Mouse (Mus musculus) left cerebral cortex, adult 9 months (tissue): Measurements from ENCODE around the gene Prss34.

ENCODE experiments used
- DNase-seq, 2 experiments: peaks; one replicate each; pipeline ENCODE4 v3.0.0; 2022; ENCODE audit warnings: low spot score in 2 of 2

The Prss34 gene

GRCm38 (mm10) chr17:25318354-25318753, 20.2 kb downstream of the Prss34 start, which contains the start of gene Prss29:
Prss29 (plus strand) TSS chr17:25318654.
- DNase-seq: no peak

- no peak for DNase-seq
These were observed 22.6 kb downstream of the Prss34 start for GRCm38 (mm10) chr17:25320819-25321218.

- DNase-seq: no peak
These were observed 24.7 kb downstream of the Prss34 start for GRCm38 (mm10) chr17:25322930-25323329.

GRCm38 (mm10) chr17:25332321-25332720, 34.1 kb downstream of the Prss34 start:
- DNase-seq: no peak

GRCm38 (mm10) chr17:25333943-25334342, 35.7 kb downstream of the Prss34 start:
- peak in 1 of 2 experiments; percentile 48 for DNase-seq

- DNase-seq: no peak
These were observed 40.0 kb downstream of the Prss34 start for GRCm38 (mm10) chr17:25338218-25338617.

GRCm38 (mm10) chr17:25340003-25340402, 41.8 kb downstream of the Prss34 start:
- no peak for DNase-seq

- DNase-seq: no peak
These were observed 43.3 kb downstream of the Prss34 start for GRCm38 (mm10) chr17:25341490-25341889.

GRCm38 (mm10) chr17:25345462-25345861, 47.3 kb downstream of the Prss34 start, which contains the start of gene Tpsab1:
Tpsab1 (minus strand) TSS chr17:25345562.
- DNase-seq: no peak
